Mouse (Mus musculus) midbrain, postnatal 0 days (tissue): Measurements from ENCODE around the gene Pcsk5. TPM values are rescaled to one million over a fixed set of nuclear protein-coding genes. Genes with fewer than 3 reads are reported as not detected.
A peak's percentile ranks its signal among the peaks of the same experiment; 100 is the strongest.

ENCODE experiments used
- ATAC-seq: fragments of 200-750 bp; cut with Nextera tagmentation; 2 replicates; pipeline ENCODE4 v1.8.0; 2017; ENCODE audit warnings: moderate number of reproducible peaks, mild to moderate bottlenecking, moderate TSS enrichment, moderate library complexity; ENCODE audit not compliant: low FRiP score
- DNase-seq: peaks from one replicate; pipeline ENCODE4 v3.0.0-alpha.2; 2015; ENCODE audit warnings: low spot score
- H3K27ac ChIP-seq: fragments of 300-500 bp; sonication (generic); 2 replicates; pipeline ENCODE4 v1.5.1; 2014; ENCODE audit warnings: low read depth, mild to moderate bottlenecking, low read length, mixed read lengths
- H3K27me3 ChIP-seq: fragments of 300-500 bp; sonication (generic); 2 replicates; pipeline ENCODE4 v1.6.1; 2014; ENCODE audit warnings: low read length, control low read depth, mixed read lengths; ENCODE audit not compliant: insufficient read depth
- H3K36me3 ChIP-seq: fragments of 300-500 bp; sonication (generic); 2 replicates; pipeline ENCODE4 v1.6.1; 2014; ENCODE audit warnings: low read length, control low read depth, mixed read lengths; ENCODE audit not compliant: insufficient read depth
- H3K4me1 ChIP-seq: fragments of 300-500 bp; sonication (generic); 2 replicates; pipeline ENCODE4 v1.6.1; 2014; ENCODE audit warnings: mild to moderate bottlenecking, control low read depth, antibody characterized with exemption, low read length, mixed read lengths; ENCODE audit not compliant: insufficient read depth
- H3K4me2 ChIP-seq: fragments of 300-500 bp; sonication (generic); 2 replicates; pipeline ENCODE4 v1.6.1; 2014; ENCODE audit warnings: low read depth, mild to moderate bottlenecking, low read length, mixed read lengths; ENCODE audit not compliant: poor library complexity, severe bottlenecking
- H3K4me3 ChIP-seq: fragments of 300-500 bp; sonication (generic); 2 replicates; pipeline ENCODE4 v1.5.1; 2014; ENCODE audit warnings: low read depth, mild to moderate bottlenecking, low read length, moderate library complexity
- H3K9ac ChIP-seq: fragments of 300-500 bp; sonication (generic); replicated peaks from 2 replicates; pipeline ENCODE4 v1.6.1; 2014; ENCODE audit warnings: mild to moderate bottlenecking, low read length, moderate library complexity, mixed read lengths; ENCODE audit not compliant: poor library complexity, severe bottlenecking
- H3K9me3 ChIP-seq: fragments of 300-500 bp; sonication (generic); 2 replicates; pipeline ENCODE4 v1.6.1; 2016; ENCODE audit warnings: low read length, control low read depth
- CTCF ChIP-seq: IDR thresholded peaks from 2 replicates; pipeline ENCODE4 v1.5.1; 2016; ENCODE audit warnings: antibody characterized with exemption, mild to moderate bottlenecking
- WGBS: fragments of 180-500 bp; shearing (Covaris S2); extraction: QIAGEN DNeasy Blood & Tissue Kit; methylation state at CpG from one replicate; pipeline ENCODE4 v1.1.7; 2014; 5-methylcytosine and 5-hydroxymethylcytosine counted together
- polyA plus RNA-seq: library from polyadenylated mRNA; unstranded; fragments of >200 nt; fragmentation: Nextera tagmentation; extraction: Ambion mirVana; gene quantifications from 2 replicates; pipeline ENCODE4 v1.2.1, GENCODE M21; 2015
- total RNA-seq: library from RNA; depleted of rRNA; stranded (reverse); fragments of >200 nt; gene quantifications from 2 replicates; pipeline ENCODE4 v1.2.3, GENCODE M21; 2014

Gene Pcsk5
- total and polyA plus RNA-seq, 2 experiments from 2014 or later: 8.8 TPM

DNA sequence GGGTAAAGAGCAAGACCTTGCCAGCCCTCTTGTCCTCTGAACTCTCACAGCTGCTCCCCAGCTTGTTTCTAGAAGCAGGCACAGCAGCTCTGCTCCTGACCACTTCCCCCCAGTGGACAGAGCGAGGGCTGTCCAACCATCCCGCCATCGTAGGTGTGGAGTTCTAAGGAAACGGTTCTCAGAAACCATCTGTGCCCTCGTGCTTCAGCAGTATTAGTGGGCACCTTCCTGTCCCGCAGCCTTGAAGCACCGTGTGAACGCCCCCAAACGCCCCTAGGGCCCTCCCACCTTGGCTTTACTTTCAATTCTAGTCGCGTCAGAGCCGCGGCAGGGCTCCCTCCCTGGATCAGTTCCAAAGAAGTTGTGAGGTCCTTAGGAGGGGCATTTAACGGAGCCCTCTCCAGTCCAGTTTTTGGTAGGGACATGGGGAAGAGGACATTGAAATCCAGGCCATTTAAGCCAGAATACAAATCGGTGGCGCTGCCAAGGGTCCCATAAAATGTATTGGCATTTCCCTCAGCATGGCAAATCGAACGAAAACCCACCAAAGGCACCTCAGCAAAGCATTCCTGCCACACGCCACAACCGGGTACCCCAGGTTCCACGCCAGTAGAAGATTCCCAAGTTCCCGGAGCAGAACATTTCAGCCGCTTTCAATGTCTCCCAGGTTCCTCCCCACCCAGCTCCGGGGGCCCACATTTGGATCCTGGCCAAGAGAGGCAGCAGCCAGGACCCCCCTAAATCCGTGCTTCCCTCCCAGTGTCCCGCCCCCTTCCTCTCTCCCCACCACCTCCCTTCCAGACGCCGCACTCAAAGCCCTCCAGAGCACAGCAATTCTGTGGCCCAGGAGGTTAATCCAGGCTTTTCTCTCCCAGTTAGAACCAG lies 1.5 kb downstream of the Pcsk5 start:
- Histone ChIP-seq H3K9ac (peak overlapping the region; percentile 34), H3K27me3 (peaks cover 3% of the 10 kb centered on the region; the same call in 1 of the 2 replicates), H3K4me3 (peak overlapping the region; percentile 77), H3K4me1 (no peaks in the 10 kb centered on the region; the same call in 1 of the 2 replicates), H3K36me3 (no peaks in the 10 kb centered on the region), H3K27ac (no peak overlapping the region), H3K4me2 (peak overlapping the region; percentile 95), H3K9me3 (no peaks in the 10 kb centered on the region)
- ATAC-seq (no peak), DNase-seq (peak; percentile 49)
- TF ChIP-seq CTCF: peak; percentile 57
- WGBS: under 1% methylated on average over 28 of the region's 28 CpGs

DNA sequence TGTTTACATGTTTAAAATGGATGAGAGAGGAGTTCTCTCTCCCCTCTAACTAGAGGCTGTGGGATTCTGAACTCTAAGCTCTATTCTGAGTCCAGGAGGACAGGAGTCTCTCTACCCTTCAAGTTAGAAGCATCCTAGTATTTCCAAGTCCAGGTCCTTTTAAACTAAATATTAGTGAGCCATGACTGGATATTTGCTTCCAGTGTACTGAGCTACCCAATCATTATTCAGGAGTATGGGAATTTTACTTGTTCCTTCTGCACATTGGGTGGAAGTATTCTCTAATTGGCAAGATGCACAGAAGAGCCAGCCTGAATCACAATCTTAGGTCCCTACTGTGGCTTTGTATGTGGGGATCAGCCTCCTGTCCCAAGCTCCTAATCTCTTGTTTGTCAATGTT lies 2.5 kb downstream of the Pcsk5 start:
- Histone ChIP-seq H3K36me3 (no peaks in the 10 kb centered on the region), H3K9me3 (no peaks in the 10 kb centered on the region), H3K4me3 (no peak overlapping the region), H3K4me1 (no peaks in the 10 kb centered on the region; the same call in 1 of the 2 replicates), H3K27ac (no peak overlapping the region), H3K27me3 (peaks cover 3% of the 10 kb centered on the region; the same call in 1 of the 2 replicates), H3K9ac (no peak overlapping the region), H3K4me2 (no peak overlapping the region; the same call in 1 of the 2 replicates)
- no peak for ATAC-seq
- TF ChIP-seq CTCF: no peak
- DNase-seq: no peak

DNA sequence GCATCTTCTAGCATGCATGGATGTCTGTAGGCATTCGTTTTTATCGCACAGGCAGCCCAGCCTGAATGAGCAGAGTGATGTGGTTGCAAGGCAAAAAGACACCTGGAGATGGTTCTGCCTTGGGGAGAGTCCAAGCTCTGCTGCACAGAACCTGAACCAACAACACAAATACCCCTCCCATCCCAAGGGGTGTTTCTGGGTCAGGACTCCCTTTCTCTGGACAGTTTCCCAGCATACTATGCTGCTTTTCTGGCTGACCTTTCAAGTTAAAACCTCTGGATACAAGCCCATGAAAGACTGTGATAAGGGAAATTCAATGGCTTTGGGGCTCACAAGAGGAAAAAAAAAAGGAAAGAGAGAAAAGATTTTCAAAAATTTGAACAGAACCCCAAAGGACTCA lies 6.1 kb downstream of the Pcsk5 start:
- Histone ChIP-seq H3K27ac (no peak overlapping the region), H3K27me3 (no peaks in the 10 kb centered on the region; the same call in 1 of the 2 replicates), H3K36me3 (no peaks in the 10 kb centered on the region), H3K4me2 (no peak overlapping the region), H3K9ac (no peak overlapping the region), H3K4me3 (no peak overlapping the region), H3K4me1 (no peaks in the 10 kb centered on the region; the same call in 1 of the 2 replicates), H3K9me3 (no peaks in the 10 kb centered on the region)
- no peak for TF ChIP-seq CTCF
- WGBS: 86% methylated on average over 2 of the region's 2 CpGs
- ATAC-seq (no peak), DNase-seq (no peak)

DNA sequence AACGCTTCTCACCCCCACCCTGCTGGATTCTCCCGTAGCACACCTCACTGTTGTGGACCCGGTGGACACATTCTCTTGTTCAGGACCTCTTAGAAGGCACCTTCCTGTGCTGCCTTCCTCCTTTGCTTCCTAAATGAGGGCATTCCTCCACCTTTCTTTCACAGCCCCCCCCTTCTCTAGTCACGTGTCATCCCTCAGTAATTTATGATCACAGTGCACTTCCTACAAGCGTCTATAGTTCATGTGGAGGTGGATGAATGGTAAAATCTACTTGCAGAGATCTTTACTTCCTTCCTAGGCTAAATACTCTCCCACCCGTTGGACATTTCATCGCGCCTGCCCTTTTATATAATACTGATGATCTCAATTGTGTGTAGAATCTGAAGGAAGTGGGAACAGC lies 9.0 kb downstream of the Pcsk5 start:
- WGBS: 86% methylated on average over 8 of the region's 8 CpGs
- Histone ChIP-seq H3K36me3 (no peaks in the 10 kb centered on the region), H3K4me3 (no peak overlapping the region), H3K27me3 (no peaks in the 10 kb centered on the region), H3K4me1 (no peaks in the 10 kb centered on the region), H3K4me2 (no peak overlapping the region), H3K9me3 (no peaks in the 10 kb centered on the region), H3K9ac (no peak overlapping the region), H3K27ac (no peak overlapping the region)
- no peak for TF ChIP-seq CTCF
- no peak for ATAC-seq
- DNase-seq: no peak

DNA sequence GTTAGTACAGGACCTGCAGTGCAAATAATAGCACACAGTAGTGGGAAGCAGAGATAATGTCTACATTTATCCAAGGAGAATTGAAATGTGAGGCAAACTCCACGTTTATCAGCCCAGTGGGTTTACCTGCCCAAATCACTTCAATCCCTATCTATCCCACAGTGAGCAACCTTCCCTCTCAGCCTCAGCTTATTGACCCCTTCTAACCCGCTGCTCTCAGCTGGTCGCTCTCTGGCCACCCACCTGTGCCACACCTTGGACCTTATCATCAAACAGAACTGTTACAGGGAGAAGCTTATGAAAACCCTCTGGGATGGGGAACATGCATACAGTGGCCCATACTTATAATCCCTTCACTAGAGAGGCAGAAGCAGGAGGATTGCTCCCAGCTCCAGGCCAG lies 10.7 kb downstream of the Pcsk5 start:
- Histone ChIP-seq H3K9me3 (no peaks in the 10 kb centered on the region), H3K27ac (no peak overlapping the region), H3K4me1 (no peaks in the 10 kb centered on the region), H3K27me3 (no peaks in the 10 kb centered on the region), H3K4me3 (no peak overlapping the region), H3K36me3 (no peaks in the 10 kb centered on the region), H3K4me2 (no peak overlapping the region), H3K9ac (no peak overlapping the region)
- ATAC-seq (no peak), DNase-seq (no peak)
- TF ChIP-seq CTCF: no peak
- WGBS: 76% methylated on average over 3 of the region's 3 CpGs

DNA sequence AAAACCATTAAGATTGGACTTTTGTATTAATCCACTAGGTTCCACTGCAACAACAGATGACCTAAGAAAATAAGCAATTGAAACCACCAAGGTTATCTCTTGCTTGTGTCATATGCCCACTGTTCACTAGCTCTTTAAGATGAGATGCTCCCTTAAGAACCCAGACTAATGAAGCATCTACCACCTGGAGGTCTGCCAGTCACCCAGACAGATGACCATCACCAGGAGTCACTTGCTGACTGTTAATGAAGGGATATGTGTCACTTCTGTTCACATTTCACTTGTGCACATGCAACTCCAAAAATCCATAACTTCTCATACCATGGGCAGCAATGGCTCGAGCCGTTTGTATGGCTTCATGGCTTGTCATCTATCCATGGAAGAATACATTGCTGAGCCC lies 17.4 kb downstream of the Pcsk5 start:
- Histone ChIP-seq H3K27ac (no peak overlapping the region), H3K36me3 (no peaks in the 10 kb centered on the region), H3K4me1 (no peaks in the 10 kb centered on the region), H3K9me3 (no peaks in the 10 kb centered on the region), H3K27me3 (no peaks in the 10 kb centered on the region), H3K9ac (no peak overlapping the region), H3K4me3 (no peak overlapping the region), H3K4me2 (no peak overlapping the region)
- DNase-seq: peak; percentile 30
- TF ChIP-seq CTCF: no peak
- no peak for ATAC-seq
- 93% methylated on average over 2 of the region's 2 CpGs for WGBS
